Mouse (Mus musculus) brain, embryonic 14.5 days (tissue): ENCODE data around the gene Exoc4. TPM values are rescaled to one million over a fixed set of nuclear protein-coding genes. Genes with fewer than 3 reads are reported as not detected.

ENCODE experiments used
- DNase-seq: peaks from one replicate; pipeline ENCODE4 v3.0.0-alpha.2; 2011; ENCODE audit warnings: low read depth
- CTCF ChIP-seq: fragments of 200-500 bp; IDR thresholded peaks from 2 replicates; pipeline ENCODE4 v1.5.1; 2012; ENCODE audit warnings: inconsistent platforms, mild to moderate bottlenecking, moderate library complexity, borderline replicate concordance; ENCODE audit not compliant: insufficient read depth, insufficient read length; ENCODE audit errors: extremely low read depth
- POLR2A ChIP-seq: fragments of 200-500 bp; IDR thresholded peaks from 2 replicates; pipeline ENCODE4 v1.6.1; 2012; ENCODE audit warnings: mild to moderate bottlenecking, inconsistent platforms, borderline replicate concordance; ENCODE audit not compliant: poor library complexity, insufficient read depth, insufficient read length, severe bottlenecking; ENCODE audit errors: extremely low read depth
- polyA plus RNA-seq: library from polyadenylated mRNA; depleted of rRNA; stranded (reverse); fragments of >200 nt; gene quantifications from 2 replicates; pipeline ENCODE4 v1.2.3, GENCODE M21; 2012; rRNA removed

Exoc4 gene
- polyA plus RNA-seq = 13.6 and 31.5 TPM in 2 replicates

DNA sequence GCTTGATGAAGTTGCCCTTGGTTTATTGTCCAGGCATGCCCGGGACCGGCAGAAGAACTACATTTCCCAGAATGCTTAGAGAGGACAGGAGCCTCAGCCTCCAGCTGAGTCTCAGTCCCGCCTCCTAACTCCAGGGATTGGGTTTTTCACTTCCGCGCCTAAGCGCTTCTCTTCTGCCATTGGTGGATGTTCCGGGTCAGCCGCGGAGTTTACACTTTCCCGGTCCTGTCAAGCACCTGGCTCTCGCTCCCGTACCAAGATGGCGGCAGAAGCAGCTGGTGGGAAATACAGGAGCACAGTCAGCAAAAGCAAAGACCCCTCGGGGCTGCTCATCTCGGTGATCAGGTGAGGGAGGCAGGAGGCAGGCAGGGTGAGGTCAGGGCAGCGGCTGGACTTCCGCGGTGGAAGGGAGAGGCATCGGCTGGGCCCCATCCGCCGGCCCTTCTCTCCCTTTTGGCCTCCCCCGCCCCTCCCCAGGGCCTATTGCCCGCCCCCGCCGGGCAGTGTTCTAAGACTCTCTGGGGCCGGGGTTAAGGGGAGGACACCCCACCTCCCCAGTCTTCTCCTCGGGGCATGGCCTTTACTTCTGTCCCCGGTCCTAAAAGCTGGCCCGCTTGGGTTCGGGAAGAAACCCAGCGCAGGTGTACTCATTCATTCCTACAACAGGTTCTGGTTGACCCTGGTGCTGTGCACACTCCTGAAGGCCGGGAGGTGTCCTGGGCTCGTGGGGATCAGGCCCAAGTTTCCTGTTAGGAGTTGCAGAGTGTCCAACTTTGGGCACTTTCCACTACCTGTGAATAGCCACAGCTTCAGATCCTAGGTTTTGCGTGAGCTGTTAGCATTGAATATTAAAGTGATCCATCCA is at the start of gene Exoc4:
Gene Exoc4 (plus strand): TSS at position 192 of the 865 bp plus-strand sequence.
- DNase-seq = peak; percentile 99
- TF ChIP-seq CTCF = no peak
- no peak for TF ChIP-seq POLR2A

DNA sequence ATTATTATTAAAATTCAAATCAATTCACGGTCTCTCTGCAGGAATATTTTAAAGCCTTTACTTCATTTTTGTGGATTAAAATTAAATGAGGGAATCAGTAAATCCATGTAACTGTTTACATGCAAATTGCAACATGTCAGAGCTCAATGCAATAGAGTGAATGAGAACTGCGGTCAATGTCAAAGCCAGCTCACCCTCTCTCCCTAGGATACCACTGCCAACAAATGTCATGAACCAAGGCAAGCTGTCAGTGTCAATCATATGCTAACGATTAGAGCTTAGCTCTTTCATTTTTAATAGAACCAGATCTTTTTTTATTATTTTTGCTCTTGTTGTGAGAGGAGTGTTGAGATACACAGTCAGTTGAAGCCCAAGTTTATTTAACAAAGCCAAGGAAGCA is 30.1 kb upstream of the Exoc4 start:
- TF ChIP-seq CTCF (no peak), POLR2A (no peak)
- DNase-seq = peak; percentile 53

DNA sequence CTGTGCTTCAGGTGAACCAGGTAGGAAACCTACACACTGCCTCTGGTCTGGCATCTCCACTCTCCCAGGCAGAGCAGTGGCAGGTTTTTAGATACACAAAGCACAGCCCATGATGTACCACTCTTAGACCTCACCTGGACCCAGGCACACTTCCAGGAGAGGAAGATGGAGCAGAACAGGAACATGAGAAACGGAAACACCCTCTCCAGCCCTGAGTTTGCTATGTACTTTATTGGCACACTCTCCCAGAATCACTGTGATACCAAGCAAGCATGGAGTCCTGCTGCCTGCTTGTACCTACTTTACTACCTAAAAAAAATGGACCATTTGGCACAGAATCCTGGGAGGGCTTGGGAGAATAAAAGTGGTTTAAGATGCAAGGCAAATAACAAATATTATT is 22.2 kb upstream of the Exoc4 start:
- no peak for DNase-seq
- TF ChIP-seq CTCF (no peak), POLR2A (no peak)

DNA sequence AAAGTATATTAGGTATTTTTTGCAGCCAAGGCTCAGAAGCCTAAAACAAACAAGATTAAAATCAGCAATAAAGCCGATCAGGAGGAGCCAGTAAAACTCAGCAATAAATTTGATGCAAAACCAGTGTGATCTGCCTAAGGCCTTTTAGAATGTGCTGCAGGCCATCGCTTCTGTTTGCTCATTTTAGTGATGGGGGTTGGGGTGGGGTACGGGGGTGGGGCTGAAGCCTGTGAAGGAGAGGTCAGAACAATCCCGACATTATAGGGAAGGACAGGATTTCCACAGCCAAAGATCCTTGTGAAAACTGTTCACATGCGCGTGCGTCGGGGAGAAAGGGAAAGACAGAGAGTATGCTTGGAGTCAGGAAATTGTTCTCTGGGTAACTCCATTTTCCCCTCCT is 21.5 kb upstream of the Exoc4 start:
- DNase-seq = no peak
- TF ChIP-seq POLR2A (no peak), CTCF (no peak)

DNA sequence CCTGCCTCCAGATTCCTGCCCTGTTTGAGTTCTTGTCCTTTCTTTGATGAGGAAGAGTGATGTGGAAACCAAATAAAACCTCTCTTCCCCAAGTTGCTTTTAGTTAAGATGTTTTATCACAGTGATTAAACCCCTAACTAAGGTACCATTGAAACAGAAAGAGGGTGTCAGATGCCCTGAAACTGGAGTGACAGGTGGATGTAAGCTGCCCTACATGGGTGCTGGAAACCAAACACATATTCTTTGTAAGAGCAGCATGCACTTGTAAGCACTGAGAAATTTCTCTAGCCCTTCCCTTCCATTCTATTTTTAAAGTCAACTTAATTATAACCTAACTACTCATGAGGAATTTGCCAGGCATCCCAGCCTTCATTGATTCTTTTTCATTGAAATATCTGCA is 7.6 kb upstream of the Exoc4 start:
- no peak for TF ChIP-seq CTCF
- no peak for TF ChIP-seq POLR2A
- no peak for DNase-seq

DNA sequence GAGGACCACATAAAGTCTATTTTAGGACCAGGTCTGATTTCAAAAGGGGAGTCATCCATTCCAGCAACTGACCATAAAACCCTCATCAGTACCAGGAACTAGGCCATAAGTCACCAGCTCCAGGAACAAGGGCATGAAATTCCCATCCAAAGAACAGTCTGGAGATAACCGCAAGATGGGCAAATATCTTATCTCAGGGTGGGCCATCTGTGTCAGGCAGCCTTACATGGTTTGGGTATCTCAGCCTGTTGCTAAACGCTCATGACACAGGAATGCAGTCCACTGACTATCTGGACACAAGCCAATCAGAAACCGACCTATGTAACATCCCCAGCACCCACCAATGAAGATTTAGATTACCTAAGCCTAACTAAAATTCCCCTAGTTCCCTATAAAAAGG is 4.3 kb upstream of the Exoc4 start:
- no peak for DNase-seq
- TF ChIP-seq CTCF = no peak
- TF ChIP-seq POLR2A = no peak

DNA sequence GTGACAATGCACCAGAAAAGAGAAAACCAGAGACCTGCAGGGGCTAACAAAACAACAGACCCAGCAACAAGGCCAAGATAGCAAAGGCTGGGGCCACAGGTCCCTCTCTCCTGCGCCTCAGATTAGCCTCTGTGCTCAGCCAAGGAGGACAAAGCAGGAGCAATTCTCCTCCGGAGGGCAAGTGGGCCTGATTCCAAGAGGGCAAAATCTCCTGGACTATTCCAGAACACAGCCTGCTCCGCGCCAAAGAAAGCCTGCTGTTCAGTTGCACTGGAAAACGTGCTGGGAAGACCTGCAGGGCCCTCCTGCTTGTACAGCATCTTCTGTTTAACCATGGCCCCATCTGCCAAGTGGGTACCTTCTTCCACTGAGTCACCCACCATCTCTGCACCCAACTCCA is 1.7 kb upstream of the Exoc4 start:
- no peak for TF ChIP-seq POLR2A
- no peak for DNase-seq

DNA sequence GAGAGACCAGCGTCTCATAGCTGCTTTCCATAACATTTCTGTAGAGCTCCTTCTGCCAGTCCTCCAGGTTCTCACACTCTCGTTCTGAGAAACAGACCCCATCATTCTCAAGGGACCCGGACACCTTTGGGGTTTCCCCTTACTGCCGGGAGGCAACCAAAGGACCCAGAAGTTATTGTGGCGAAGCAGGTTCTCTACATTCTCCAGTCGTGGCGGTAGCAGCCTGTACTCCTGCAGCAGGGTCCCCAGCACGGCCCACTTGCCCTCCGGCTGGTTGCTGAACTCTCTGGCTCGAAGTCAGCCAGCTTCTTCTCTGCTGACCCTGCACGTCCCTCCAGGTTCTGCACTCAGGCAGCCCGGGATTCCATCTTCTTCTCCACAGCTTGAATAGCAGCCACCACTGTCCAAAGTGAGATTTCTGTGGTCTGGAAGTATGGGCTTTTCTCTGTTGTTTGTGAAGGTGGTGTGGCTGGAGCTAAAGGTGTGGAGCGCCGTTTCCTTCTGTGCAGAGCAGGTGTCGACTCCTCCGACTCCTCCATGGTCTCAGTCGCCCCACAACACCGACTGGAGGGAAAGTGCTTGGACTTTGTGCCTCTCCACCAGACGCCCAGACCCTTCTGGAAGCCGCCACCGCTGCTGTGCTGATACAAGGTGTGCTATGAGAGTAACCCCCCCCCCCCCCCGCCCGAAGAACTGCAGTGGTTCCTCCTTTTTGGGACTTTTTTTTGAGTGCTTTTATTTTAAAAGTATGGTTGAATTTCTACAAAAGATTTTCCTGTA is 1.1 kb upstream of the Exoc4 start:
- DNase-seq = no peak
- TF ChIP-seq POLR2A (no peak), CTCF (no peak)

DNA sequence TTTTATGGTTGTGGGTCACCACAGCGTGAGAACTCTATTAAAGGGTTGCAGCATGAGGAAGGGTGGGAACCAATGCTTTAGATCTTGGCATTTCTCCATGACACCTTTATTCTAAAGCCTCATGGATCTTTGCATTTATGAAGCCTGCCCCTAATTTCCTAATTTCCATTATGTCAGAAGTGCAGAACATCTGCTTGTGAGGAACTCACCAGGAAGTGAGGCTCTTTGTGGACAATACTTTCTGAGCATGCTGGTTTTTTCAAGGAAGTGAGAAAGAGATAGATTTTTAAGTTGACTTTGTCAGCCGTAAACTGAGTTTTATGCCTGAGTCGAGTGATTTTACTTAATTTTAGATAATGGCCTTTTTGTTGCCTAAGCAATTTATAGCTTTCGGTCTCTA is 7.8 kb downstream of the Exoc4 start:
- TF ChIP-seq POLR2A (no peak), CTCF (no peak)
- no peak for DNase-seq

DNA sequence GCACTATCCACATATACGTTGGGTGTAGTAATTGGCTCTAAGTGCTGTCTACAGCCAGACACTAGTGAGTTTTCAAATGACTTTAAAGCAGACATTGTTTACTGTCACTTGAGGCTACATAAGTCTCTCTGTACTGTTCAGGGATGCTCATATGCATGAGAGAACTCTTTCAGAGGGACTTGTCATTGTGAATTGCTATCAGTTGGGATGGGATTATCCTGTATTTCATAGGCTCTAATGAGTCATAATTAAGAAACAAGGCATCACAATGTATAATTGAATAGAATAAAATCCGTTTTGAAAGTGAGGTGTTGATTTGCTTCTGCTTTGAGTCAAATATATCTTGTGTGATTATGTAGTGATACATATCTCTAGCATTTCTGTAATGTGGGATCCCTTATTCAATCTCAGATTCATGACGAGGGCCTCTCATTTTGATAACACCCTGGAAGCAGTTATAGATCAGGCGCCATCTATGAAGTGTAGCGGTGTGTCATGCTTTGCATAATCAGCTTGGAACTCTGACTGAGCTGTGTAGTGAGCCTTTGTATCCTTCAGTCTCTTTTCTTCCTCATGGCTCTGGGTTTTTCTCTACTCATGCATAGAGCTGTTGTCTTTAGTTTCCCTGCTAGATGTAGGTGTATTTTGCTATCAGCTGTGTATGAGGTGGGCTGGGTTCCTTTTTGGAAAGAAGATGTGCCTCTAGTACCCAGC is 8.3 kb downstream of the Exoc4 start:
- DNase-seq = peak; percentile 46
- TF ChIP-seq CTCF (no peak), POLR2A (no peak)

DNA sequence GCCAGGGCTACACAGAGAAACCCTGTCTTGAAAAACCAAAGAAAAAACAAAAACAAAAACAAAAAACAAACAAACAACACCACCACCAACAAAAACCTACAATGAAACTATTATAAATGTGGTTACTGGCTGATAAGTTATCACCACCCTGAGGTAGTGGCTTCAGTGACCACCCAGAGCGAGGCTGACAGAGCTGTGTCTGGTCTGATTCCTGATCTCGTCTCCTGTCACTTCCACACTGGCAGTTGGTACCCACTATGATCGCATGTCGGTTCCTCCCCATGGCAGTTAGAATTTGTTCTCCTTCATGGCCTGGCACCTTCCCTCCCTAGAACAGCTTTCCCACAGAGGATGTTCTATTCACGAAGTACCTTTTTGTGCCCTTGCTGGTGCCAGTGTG is 11.0 kb downstream of the Exoc4 start:
- no peak for TF ChIP-seq POLR2A
- no peak for DNase-seq
